Mouse (Mus musculus): ENCODE data around the gene Gadd45b. TPM values are rescaled to one million over a fixed set of nuclear protein-coding genes. Genes with fewer than 3 reads are reported as not detected.

The Gadd45b gene
- total and polyA plus RNA-seq, 3 experiments = 10.1 to 13.3 TPM; not detected in 1

GRCm38 (mm10) chr10:80917779-80918434, 12.0 kb upstream of the Gadd45b start, which contains the start of gene Lmnb2 (continued):
- no peak for TF ChIP-seq GATA1 (IDR thresholded peaks at IDR 0.05; ENCODE audit: low read depth, low read length)
- no peak for TF ChIP-seq GABPA (IDR thresholded peaks at IDR 0.05; ENCODE audit: low read depth, low read length)
- no peak for TF ChIP-seq CHD2 (IDR thresholded peaks at IDR 0.05; ENCODE audit: low read length)
- TF ChIP-seq CHD1 (IDR thresholded peaks at IDR 0.05; ENCODE audit: low read depth, low read length) = no peak

GRCm38 (mm10) chr10:80921923-80922322, 8.0 kb upstream of the Gadd45b start:
- DNase-seq (ENCODE audit: low read depth, low spot score) = no peak
- Histone ChIP-seq H3K79me2 (ENCODE audit: control insufficient read depth, insufficient read depth, low read length, poor library complexity) (peaks cover 6% of the 10 kb centered on the region), H3K9ac (ENCODE audit: control insufficient read depth, low read depth, low read length, poor library complexity, severe bottlenecking) (no peak overlapping the region), H3K9me3 (replicated peaks; ENCODE audit: insufficient read depth, low read length) (no peaks in the 10 kb centered on the region), H3K27ac (ENCODE audit: control insufficient read depth, low read depth, low read length) (no peak overlapping the region), H3K4me3 (ENCODE audit: control insufficient read depth in 1 of 2, insufficient read depth in 1 of 2, low read depth in 2 of 2, low read length in 2 of 2) (no peak overlapping the region), H3K4me1 (ENCODE audit: control insufficient read depth in 1 of 2, insufficient read depth in 2 of 2, low read length in 2 of 2) (peaks cover 0 to 8% of the 10 kb centered on the region in 2 experiments; a peak in 1 of 4 replicates), H3K27me3 (ENCODE audit: control insufficient read depth in 1 of 2, insufficient read depth in 2 of 2, low read length in 2 of 2) (no peaks in the 10 kb centered on the region; a peak in 1 of 4 replicates), H3K36me3 (ENCODE audit: control insufficient read depth in 1 of 2, insufficient read depth in 2 of 2, low read length in 2 of 2) (peaks cover 0 to 2% of the 10 kb centered on the region in 2 experiments; a peak in 1 of 4 replicates)
- TF ChIP-seq NELFE (IDR thresholded peaks at IDR 0.05; ENCODE audit: low read depth, low read length) (no peak), SMC3 (IDR thresholded peaks at IDR 0.05; ENCODE audit: low read depth, low read length) (no peak), CTCF (IDR thresholded peaks at IDR 0.05 in 2 of 3, conservative IDR thresholded peaks at IDR 0.05 in 1 of 3; ENCODE audit: control insufficient read depth in 1 of 3, insufficient read depth in 1 of 3, low read depth in 2 of 3, low read length in 3 of 3, poor library complexity in 1 of 3, severe bottlenecking in 1 of 3) (no peak), NRF1 (IDR thresholded peaks at IDR 0.05; ENCODE audit: insufficient read depth, low read depth, low read length, poor library complexity, severe bottlenecking) (no peak), MAX (IDR thresholded peaks at IDR 0.05; ENCODE audit: low read length) (no peak), CHD2 (IDR thresholded peaks at IDR 0.05; ENCODE audit: low read length) (no peak), POLR2AphosphoS5 (IDR thresholded peaks at IDR 0.05; ENCODE audit: borderline replicate concordance, low read depth, low read length) (no peak), JUND (IDR thresholded peaks at IDR 0.05; ENCODE audit: low read depth, low read length) (no peak), TCF12 (IDR thresholded peaks at IDR 0.05; ENCODE audit: low read depth, low read length) (no peak), CHD1 (IDR thresholded peaks at IDR 0.05; ENCODE audit: low read depth, low read length) (no peak), SIN3A (IDR thresholded peaks at IDR 0.05; ENCODE audit: low read length) (no peak), E2F4 (IDR thresholded peaks at IDR 0.05; ENCODE audit: borderline replicate concordance, low read depth, low read length) (no peak), MYC (IDR thresholded peaks at IDR 0.05; ENCODE audit: low read depth, low read length) (no peak), POLR2A (IDR thresholded peaks at IDR 0.05; ENCODE audit: control insufficient read depth in 1 of 2, insufficient read depth in 1 of 2, low read depth in 1 of 2, low read length in 2 of 2, poor library complexity in 1 of 2) (no peak), EP300 (IDR thresholded peaks at IDR 0.05; ENCODE audit: low read depth in 1 of 2, low read length in 2 of 2) (no peak), MAZ (IDR thresholded peaks at IDR 0.05; ENCODE audit: low read depth, low read length) (no peak), TBP (IDR thresholded peaks at IDR 0.05; ENCODE audit: low read depth, low read length) (no peak), RAD21 (IDR thresholded peaks at IDR 0.05; ENCODE audit: low read depth, low read length) (no peak), RCOR1 (IDR thresholded peaks at IDR 0.05; ENCODE audit: low read depth, low read length) (no peak), TAL1 (IDR thresholded peaks at IDR 0.05; ENCODE audit: low read length) (no peak)
